Mouse (Mus musculus) brown adipose tissue, adult 24 weeks (tissue): ENCODE measurements around the gene Ermard. TPM values are rescaled to one million over a fixed set of nuclear protein-coding genes. Genes with fewer than 3 reads are reported as not detected.

ENCODE experiments used
- H3K27ac ChIP-seq: fragments of 200-500 bp; replicated peaks from 2 replicates; pipeline ENCODE4 v1.5.1; 2012; ENCODE audit warnings: low read depth, mild to moderate bottlenecking, low read length
- H3K4me1 ChIP-seq: fragments of 200-500 bp; 2 replicates; pipeline ENCODE4 v1.6.1; 2012; ENCODE audit warnings: low read length, mixed read lengths; ENCODE audit not compliant: control insufficient read depth, insufficient read depth, insufficient read length
- H3K4me3 ChIP-seq: fragments of 200-500 bp; 2 replicates; pipeline ENCODE4 v1.5.1; 2012; ENCODE audit warnings: low read depth, mild to moderate bottlenecking, low read length, moderate library complexity; ENCODE audit not compliant: insufficient read depth
- polyA plus RNA-seq: library from polyadenylated mRNA; stranded (reverse); fragments of >200 nt; gene quantifications from 2 replicates; pipeline ENCODE4 v1.2.4, GENCODE M21; 2012; ENCODE audit not compliant: missing spikeins, insufficient read depth, insufficient read length

The Ermard gene
- polyA plus RNA-seq, 1 experiment = 27.6 TPM

DNA sequence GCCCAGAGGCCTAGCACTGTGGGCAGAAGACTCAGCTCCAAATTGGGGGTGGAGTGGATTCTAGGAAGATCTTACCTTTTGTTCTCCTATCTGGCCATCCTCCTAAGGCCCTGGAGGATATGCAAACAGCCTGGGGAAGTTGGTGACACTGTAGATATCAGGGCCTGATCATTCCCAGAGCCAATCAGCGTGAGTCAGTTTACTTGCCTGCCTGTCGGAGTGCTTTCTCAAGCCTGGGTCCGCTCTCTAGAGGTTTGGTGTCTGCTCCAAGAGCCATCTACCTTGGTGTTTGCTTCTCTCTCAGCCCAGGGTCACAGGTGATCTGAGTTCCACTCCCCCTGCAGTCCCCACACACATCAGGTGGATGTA is 89.3 kb downstream of the Ermard start:
- H3K4me3 ChIP-seq = no peak overlapping the region
- H3K27ac ChIP-seq = peak overlapping the region; percentile 29; the same call in 1 of the 2 replicates
- H3K4me1 ChIP-seq = peaks cover 12% of the 10 kb centered on the region

- Histone ChIP-seq H3K27ac (no peak overlapping the region), H3K4me1 (peaks cover 12% of the 10 kb centered on the region)
Observed at GRCm38 (mm10) chr17:15134905-15135669, 94.1 kb downstream of the Ermard start.

GRCm38 (mm10) chr17:15137443-15137842 is 96.4 kb downstream of the Ermard start:
- Histone ChIP-seq H3K4me3 (no peak overlapping the region), H3K27ac (peak overlapping the region; percentile 19; the same call in 1 of the 2 replicates), H3K4me1 (peaks cover 4% of the 10 kb centered on the region; the same call in 1 of the 2 replicates)

More at GRCm38 (mm10) chr17:15134905-15135669, 94.1 kb downstream of the Ermard start:
- no peak overlapping the region for H3K4me3 ChIP-seq

Other genes starting within 250 kb of the Ermard start
- 2.7 TPM in 1 of 2 replicates, not detected in the other for gene Wdr27, start 98.0 kb upstream of the Ermard start, polyA plus RNA-seq
- gene 1600012H06Rik, start 98.0 kb upstream of the Ermard start, polyA plus RNA-seq = 16.9 and 17.2 TPM in 2 replicates
- gene Phf10, start 79.9 kb upstream of the Ermard start, polyA plus RNA-seq = 25.9 and 45.3 TPM in 2 replicates
- gene 9030025P20Rik, start 62.7 kb upstream of the Ermard start, polyA plus RNA-seq = 3.0 and 5.6 TPM in 2 replicates
- 2.5 TPM in 1 of 2 replicates, not detected in the other for gene Gm3417, start 62.4 kb upstream of the Ermard start, polyA plus RNA-seq
- gene Gm3435, start 31.0 kb upstream of the Ermard start, polyA plus RNA-seq = 3.8 and 9.6 TPM in 2 replicates
- 2.7 TPM in 1 of 2 replicates, not detected in the other for gene Tcte3, start 280 bp downstream of the Ermard start, polyA plus RNA-seq
- 1.2 and 4.2 TPM in 2 replicates for gene Gm3448, start 329 bp downstream of the Ermard start, polyA plus RNA-seq